ENCODE assay signal across 9 mouse cellular contexts in genomic region chr11:6256490-6257072, GRCm38 (mm10). TPM values are rescaled to one million over a fixed set of nuclear protein-coding genes. Genes with fewer than 3 reads are reported as not detected.
DNase-seq lines count a peak whose midpoint lies in the region; ATAC-seq and TF ChIP-seq lines count a peak whose summit lies in the region.
"Had no signal": no experiment of that assay in that cellular context is flagged by ENCODE, and none has a peak within 500 bp of the region (broad histone marks: within the 10 kb centered on the region; RNA-seq: fewer than 3 reads in every experiment).

No protein-coding gene starts in this region.

- H3K4me2 ChIP-seq in lung, embryonic 14.5 days = no peak overlapping the region
- no peak overlapping the region for H3K4me2 ChIP-seq in hindbrain, postnatal 0 days (ENCODE audit: low read depth, low read length)
- no peak overlapping the region for H3K4me2 ChIP-seq in liver, postnatal 0 days (ENCODE audit: low read depth, low read length)

- WGBS in lung, embryonic 14.5 days = 69% methylated on average over 6 of the region's 6 CpGs
- 66% methylated on average over 6 of the region's 6 CpGs for WGBS in hindbrain, postnatal 0 days
- 70% methylated on average over 6 of the region's 6 CpGs for WGBS in liver, postnatal 0 days (ENCODE audit: insufficient replicate concordance)

- no peak for TF ChIP-seq CTCF in lung, embryonic 14.5 days (IDR thresholded peaks at IDR 0.05; ENCODE audit: low read depth)
- TF ChIP-seq CTCF in hindbrain, postnatal 0 days (IDR thresholded peaks at IDR 0.05; ENCODE audit: low read depth) = no peak
- no peak for TF ChIP-seq CTCF in liver, postnatal 0 days (IDR thresholded peaks at IDR 0.05; ENCODE audit: low read depth)

- no peak overlapping the region for H3K27ac ChIP-seq in lung, embryonic 14.5 days (ENCODE audit: low read depth)
- H3K27ac ChIP-seq in hindbrain, postnatal 0 days = no peak overlapping the region
- no peak overlapping the region for H3K27ac ChIP-seq in liver, postnatal 0 days (ENCODE audit: low read depth)

- no peak overlapping the region for H3K9ac ChIP-seq in lung, embryonic 14.5 days
- H3K9ac ChIP-seq in hindbrain, postnatal 0 days (replicated peaks; ENCODE audit: low read length) = no peak overlapping the region
- H3K9ac ChIP-seq in liver, postnatal 0 days (replicated peaks) = no peak overlapping the region

- no peaks in the 10 kb centered on the region for H3K9me3 ChIP-seq in lung, embryonic 14.5 days (ENCODE audit: low read depth, low read length)
- no peaks in the 10 kb centered on the region for H3K9me3 ChIP-seq in hindbrain, postnatal 0 days (ENCODE audit: low read length)
- no peaks in the 10 kb centered on the region for H3K9me3 ChIP-seq in liver, postnatal 0 days (ENCODE audit: low read length)

- H3K36me3 ChIP-seq in lung, embryonic 14.5 days (ENCODE audit: insufficient read depth) = peaks cover 45% of the 10 kb centered on the region
- peaks cover 41% of the 10 kb centered on the region for H3K36me3 ChIP-seq in hindbrain, postnatal 0 days (ENCODE audit: insufficient read depth, low read length)
- peaks cover 35% of the 10 kb centered on the region for H3K36me3 ChIP-seq in liver, postnatal 0 days (replicated peaks; ENCODE audit: insufficient read depth, low read length)

- TF ChIP-seq EP300 in liver, postnatal 0 days (IDR thresholded peaks at IDR 0.05; ENCODE audit: low read depth) = no peak

- DNase-seq in adrenal gland, adult 2 months = peak; percentile 37
- DNase-seq in adrenal gland, postnatal 4 days (ENCODE audit: low spot score in 2 of 2) = no peak
- DNase-seq in lung, embryonic 14.5 days = no peak
- DNase-seq in lung, postnatal 4 days = no peak
- no peak for DNase-seq in hindbrain, postnatal 0 days (ENCODE audit: low spot score)
- no peak for DNase-seq in liver, postnatal 0 days
- no peak for DNase-seq in spleen, adult 18-20 months
- no peak for DNase-seq in gastrocnemius, postnatal 14 days

- 0 out of 2 replicates have a peak, but pooled peaks have one; percentile 21 for ATAC-seq in lung, embryonic 14.5 days (ENCODE audit: insufficient read depth)
- peak; percentile 30; the same call in 1 of the 2 replicates for ATAC-seq in hindbrain, postnatal 0 days
- ATAC-seq in liver, postnatal 0 days = peak; percentile 25; the same call in 1 of the 2 replicates

- H3K4me1 ChIP-seq in lung, embryonic 14.5 days (ENCODE audit: insufficient read depth) = no peaks in the 10 kb centered on the region
- H3K4me1 ChIP-seq in hindbrain, postnatal 0 days (ENCODE audit: insufficient read depth, low read length) = no peaks in the 10 kb centered on the region
- no peaks in the 10 kb centered on the region for H3K4me1 ChIP-seq in liver, postnatal 0 days (ENCODE audit: insufficient read depth)

- intact Hi-C loops in gastrocnemius, postnatal 14 days (cut with DNase I; ENCODE audit: low total_unique reads) = loop anchor here (5.0 kb wide), 1 partner anchor 44 kb away; no protein-coding TSS in a partner anchor

- no peaks in the 10 kb centered on the region for H3K27me3 ChIP-seq in lung, embryonic 14.5 days (ENCODE audit: insufficient read depth, low read length)
- H3K27me3 ChIP-seq in hindbrain, postnatal 0 days (ENCODE audit: insufficient read depth, low read length) = no peaks in the 10 kb centered on the region
- H3K27me3 ChIP-seq in liver, postnatal 0 days (ENCODE audit: insufficient read depth, low read length) = no peaks in the 10 kb centered on the region

- H3K4me3 ChIP-seq in lung, embryonic 14.5 days (ENCODE audit: low read depth, low read length) = no peak overlapping the region
- no peak overlapping the region for H3K4me3 ChIP-seq in hindbrain, postnatal 0 days (ENCODE audit: low read length)
- no peak overlapping the region for H3K4me3 ChIP-seq in liver, postnatal 0 days (ENCODE audit: low read depth, low read length)

RNA-seq across cellular contexts. Expression of gene Ddx56, which starts 11.0 kb away (rescaled TPM):
- 10 to 100 TPM; 44.9 to 51.8 TPM for total RNA-seq in adrenal gland, adult 2 months (2021)
- 23.7 and 27.6 TPM in 2 replicates for polyA plus RNA-seq in adrenal gland, adult 2 months (2012; rRNA removed)
- total RNA-seq in adrenal gland, postnatal 4 days (2021) = 10 to 100 TPM; 69.1 to 70.1 TPM
- polyA plus RNA-seq in lung, embryonic 14.5 days (2014; fragmentation: Nextera tagmentation; extraction: Ambion mirVana) = 102 and 106 TPM in 2 replicates
- total RNA-seq in hindbrain, postnatal 0 days (2014; rRNA removed) = 76.7 and 79.4 TPM in 2 replicates
- 65.6 and 69.0 TPM in 2 replicates for polyA plus RNA-seq in hindbrain, postnatal 0 days (2015; fragmentation: Nextera tagmentation; extraction: Ambion mirVana)
- polyA plus RNA-seq in liver, postnatal 0 days (2015; fragmentation: Nextera tagmentation; extraction: Ambion mirVana) = 32.5 and 33.8 TPM in 2 replicates
- total RNA-seq in gastrocnemius, postnatal 14 days (2021) = 10 to 100 TPM; 26.8 to 31.4 TPM

RNA-seq across cellular contexts. Expression of gene Tmed4, which starts 18.1 kb away (rescaled TPM):
- 100 to 1,000 TPM; 113 to 118 TPM for total RNA-seq in adrenal gland, adult 2 months (2021)
- polyA plus RNA-seq in adrenal gland, adult 2 months (2012; rRNA removed) = 116 and 154 TPM in 2 replicates
- total RNA-seq in adrenal gland, postnatal 4 days (2021) = 100 to 1,000 TPM; 105 to 112 TPM
- polyA plus RNA-seq in lung, embryonic 14.5 days (2014; fragmentation: Nextera tagmentation; extraction: Ambion mirVana) = 79.2 and 91.0 TPM in 2 replicates
- 82.0 and 95.4 TPM in 2 replicates for total RNA-seq in hindbrain, postnatal 0 days (2014; rRNA removed)
- polyA plus RNA-seq in hindbrain, postnatal 0 days (2015; fragmentation: Nextera tagmentation; extraction: Ambion mirVana) = 103 and 114 TPM in 2 replicates
- 83.4 and 91.5 TPM in 2 replicates for polyA plus RNA-seq in liver, postnatal 0 days (2015; fragmentation: Nextera tagmentation; extraction: Ambion mirVana)
- 10 to 100 TPM; 56.3 to 62.4 TPM for total RNA-seq in gastrocnemius, postnatal 14 days (2021)

RNA-seq across cellular contexts. Expression of gene Npc1l1, which starts 26.6 kb away (rescaled TPM):
- total RNA-seq in adrenal gland, adult 2 months (2021) = not detected
- polyA plus RNA-seq in adrenal gland, adult 2 months (2012; rRNA removed) = 0.18 and 0.32 TPM in 2 replicates
- total RNA-seq in adrenal gland, postnatal 4 days (2021) = under 1 TPM in 1 of 2 experiments, not detected in 1; 0.06 TPM
- 0.04 TPM in 1 of 2 replicates, not detected in the other for polyA plus RNA-seq in lung, embryonic 14.5 days (2014; fragmentation: Nextera tagmentation; extraction: Ambion mirVana)
- total RNA-seq in hindbrain, postnatal 0 days (2014; rRNA removed) = 0.05 and 0.07 TPM in 2 replicates
- 0.04 and 0.08 TPM in 2 replicates for polyA plus RNA-seq in hindbrain, postnatal 0 days (2015; fragmentation: Nextera tagmentation; extraction: Ambion mirVana)
- not detected in 2 replicates for polyA plus RNA-seq in liver, postnatal 0 days (2015; fragmentation: Nextera tagmentation; extraction: Ambion mirVana)
- under 1 TPM; 0.06 to 0.13 TPM for total RNA-seq in gastrocnemius, postnatal 14 days (2021)
- total RNA-seq: granulocyte monocyte progenitor cell, adult 5-6 weeks had no signal

RNA-seq across cellular contexts. Expression of gene Ogdh, which starts 34.9 kb away (rescaled TPM):
- total RNA-seq in adrenal gland, adult 2 months (2021) = 100 to 1,000 TPM; 601 to 682 TPM
- polyA plus RNA-seq in adrenal gland, adult 2 months (2012; rRNA removed) = 227 and 333 TPM in 2 replicates
- total RNA-seq in adrenal gland, postnatal 4 days (2021) = 100 to 1,000 TPM; 315 to 321 TPM
- polyA plus RNA-seq in lung, embryonic 14.5 days (2014; fragmentation: Nextera tagmentation; extraction: Ambion mirVana) = 105 TPM in 2 replicates
- 139 TPM in 2 replicates for total RNA-seq in hindbrain, postnatal 0 days (2014; rRNA removed)
- polyA plus RNA-seq in hindbrain, postnatal 0 days (2015; fragmentation: Nextera tagmentation; extraction: Ambion mirVana) = 139 and 151 TPM in 2 replicates
- 48.0 and 50.1 TPM in 2 replicates for polyA plus RNA-seq in liver, postnatal 0 days (2015; fragmentation: Nextera tagmentation; extraction: Ambion mirVana)
- total RNA-seq in gastrocnemius, postnatal 14 days (2021) = 100 to 1,000 TPM; 497 to 603 TPM

RNA-seq across cellular contexts. Expression of gene Nudcd3, which starts 56.4 kb away (rescaled TPM):
- total RNA-seq in adrenal gland, adult 2 months (2021) = 10 to 100 TPM; 51.3 to 69.0 TPM
- polyA plus RNA-seq in adrenal gland, adult 2 months (2012; rRNA removed) = 34.2 and 37.5 TPM in 2 replicates
- total RNA-seq in adrenal gland, postnatal 4 days (2021) = 10 to 100 TPM; 57.8 to 59.0 TPM
- polyA plus RNA-seq in lung, embryonic 14.5 days (2014; fragmentation: Nextera tagmentation; extraction: Ambion mirVana) = 37.0 and 38.6 TPM in 2 replicates
- 57.3 and 66.7 TPM in 2 replicates for total RNA-seq in hindbrain, postnatal 0 days (2014; rRNA removed)
- 63.0 and 63.6 TPM in 2 replicates for polyA plus RNA-seq in hindbrain, postnatal 0 days (2015; fragmentation: Nextera tagmentation; extraction: Ambion mirVana)
- polyA plus RNA-seq in liver, postnatal 0 days (2015; fragmentation: Nextera tagmentation; extraction: Ambion mirVana) = 7.7 and 9.2 TPM in 2 replicates
- 10 to 100 TPM; 54.4 to 57.1 TPM for total RNA-seq in gastrocnemius, postnatal 14 days (2021)
